Mouse (Mus musculus): Measurements from ENCODE around the gene Gm9922.

Gm9922 gene

GRCm38 (mm10) chr14:101729237-101729971 lies at the start of gene Gm9922, which contains the start of gene Lmo7:
Gm9922 (minus strand) TSS chr14:101729814.
Lmo7 (plus strand) TSS chr14:101729957.
- peak; percentile 63 for DNase-seq (ENCODE audit: low spot score)

DNA sequence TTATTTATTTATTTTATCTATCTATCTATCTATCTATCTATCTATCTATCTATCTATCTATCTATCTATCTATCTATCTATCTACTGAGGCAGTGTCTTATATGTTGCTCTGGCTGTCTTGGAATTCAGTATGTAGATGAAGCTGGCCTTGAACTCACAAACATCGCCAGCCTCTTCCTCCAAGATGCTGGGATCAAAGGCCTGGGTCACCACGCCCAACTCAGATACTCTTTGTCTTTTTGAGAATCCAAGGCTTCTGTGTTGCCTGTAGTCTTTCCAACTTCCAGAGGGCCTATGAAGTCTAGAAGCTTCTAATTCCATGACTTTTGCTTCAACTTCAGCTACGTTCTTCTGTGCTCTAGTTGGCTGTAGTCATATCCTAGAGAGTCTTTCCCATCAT lies 48.8 kb upstream of the Gm9922 start:
- DNase-seq (ENCODE audit: low spot score), result no peak

DNA sequence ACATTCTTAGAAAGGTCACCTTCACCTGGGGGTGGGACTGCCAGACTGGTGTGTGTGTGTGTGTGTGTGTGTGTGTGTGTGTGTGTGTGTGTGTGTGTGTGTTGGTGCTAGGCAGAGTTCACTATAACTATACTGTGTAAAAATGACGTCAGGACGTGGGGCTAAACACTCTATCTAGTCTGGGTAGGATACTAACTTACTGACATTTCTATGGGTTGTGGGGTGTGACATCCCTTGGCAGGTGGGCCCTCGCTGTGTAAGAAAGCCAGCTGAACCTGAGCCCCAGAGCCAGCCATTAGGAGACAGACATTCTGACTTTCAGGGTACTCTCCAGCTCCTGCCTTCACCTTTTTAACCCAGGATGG lies 47.5 kb upstream of the Gm9922 start:
- DNase-seq (ENCODE audit: low spot score), result no peak

DNA sequence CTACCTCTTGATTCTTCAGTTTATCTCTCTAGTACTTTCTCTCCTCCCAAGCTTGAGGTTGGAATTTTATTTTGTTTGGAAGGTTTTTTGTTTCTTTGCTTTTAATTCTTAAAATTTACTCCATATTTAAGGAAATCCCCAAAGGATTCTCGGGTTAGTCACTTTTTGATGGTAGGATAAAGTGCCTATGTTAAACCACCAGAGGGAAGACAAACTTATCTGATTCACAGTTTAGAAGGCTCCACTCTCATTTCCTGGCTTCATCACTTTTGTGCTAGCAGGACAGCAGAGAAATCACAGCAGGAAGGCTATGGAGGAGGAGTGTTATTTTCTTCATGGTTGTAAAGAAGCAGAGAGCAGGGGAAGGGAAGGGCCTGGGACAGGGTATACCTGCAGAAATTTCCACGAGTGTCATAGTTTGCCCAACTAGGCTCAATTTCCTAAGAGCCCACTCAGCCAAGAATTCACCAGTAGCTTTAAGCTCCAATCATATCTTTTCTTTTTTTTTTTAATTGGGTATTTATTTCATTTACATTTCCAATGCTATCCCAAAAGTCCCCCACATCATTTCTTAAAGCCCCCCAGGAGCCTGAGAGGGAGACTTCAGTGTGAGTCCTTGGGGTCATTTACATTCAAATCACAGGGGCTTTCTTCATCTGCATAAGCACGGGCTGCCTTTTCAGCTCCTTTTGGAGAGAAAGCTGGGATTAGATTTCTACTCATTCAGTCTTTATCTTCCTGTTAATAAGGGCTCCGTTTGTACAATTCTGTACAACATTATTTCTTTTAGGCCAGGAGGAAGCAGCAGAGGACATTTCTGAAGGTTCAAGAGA lies 46.9 kb upstream of the Gm9922 start:
- DNase-seq (ENCODE audit: low spot score), result no peak

GRCm38 (mm10) chr14:101774631-101775030 lies 45.0 kb upstream of the Gm9922 start:
- DNase-seq (ENCODE audit: low spot score), result no peak

DNA sequence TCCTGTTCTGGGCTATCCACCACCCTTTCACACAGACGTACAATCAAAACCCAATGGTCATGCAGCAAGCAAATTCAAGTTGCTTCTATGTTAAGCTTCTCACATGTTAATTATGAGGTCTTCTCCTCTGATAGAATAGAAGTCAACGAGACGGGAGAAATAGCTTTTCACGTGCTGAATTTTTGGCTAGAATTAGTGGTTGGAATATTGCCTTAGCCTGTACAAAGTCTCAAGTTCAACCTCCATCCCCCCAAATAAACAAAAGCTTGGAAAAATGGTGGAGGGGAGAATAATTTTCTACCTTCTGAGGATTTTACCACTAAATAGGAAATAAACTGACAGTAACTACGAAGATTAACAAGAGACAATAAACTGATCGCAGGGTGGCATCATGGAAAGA lies 42.1 kb upstream of the Gm9922 start:
- DNase-seq (ENCODE audit: low spot score), result no peak

DNA sequence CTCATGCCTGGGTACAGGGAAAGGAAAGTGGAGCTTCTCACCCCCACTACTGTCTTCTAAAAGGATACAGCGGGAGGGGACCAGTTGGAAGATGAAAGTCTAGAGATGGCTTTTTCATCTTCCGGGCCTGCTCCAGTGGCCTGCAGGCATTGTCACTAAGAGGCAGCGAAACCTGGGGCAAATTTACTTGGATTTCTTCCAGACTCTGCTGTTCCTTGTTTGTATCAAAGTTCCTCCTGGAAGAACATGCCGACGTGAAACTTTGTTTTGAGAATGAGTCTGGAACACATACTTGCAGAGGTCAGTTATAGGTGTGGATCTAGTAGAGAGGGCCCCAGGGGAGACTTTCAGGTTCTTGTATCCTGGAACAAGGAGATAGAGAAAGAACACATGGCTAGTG lies 41.7 kb upstream of the Gm9922 start:
- no peak for DNase-seq (ENCODE audit: low spot score)

DNA sequence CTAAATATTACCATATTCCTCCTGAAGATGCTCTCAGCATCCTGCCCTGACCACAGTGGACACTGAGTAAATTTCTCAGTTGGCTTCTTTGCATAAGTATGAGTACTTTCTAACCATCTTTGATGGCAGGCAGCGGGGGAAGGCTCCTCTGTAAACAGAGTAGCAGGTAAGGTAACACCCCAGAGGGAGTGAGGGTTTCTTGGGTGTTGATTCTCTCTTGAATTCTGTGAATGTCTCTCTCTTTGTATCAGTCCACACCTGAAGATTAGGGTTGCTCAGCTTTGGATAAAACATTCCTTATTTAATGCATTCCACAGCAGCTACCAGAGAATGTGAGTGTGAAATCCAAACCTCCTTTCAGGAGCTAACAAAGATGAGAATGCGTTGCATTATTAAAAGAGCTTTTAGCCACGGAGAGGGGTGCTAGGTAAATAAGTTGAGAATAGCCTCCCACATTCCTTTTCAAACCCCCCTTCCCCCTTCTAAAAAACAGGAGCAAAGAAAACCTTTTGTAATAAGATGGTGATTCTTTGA lies 34.2 kb upstream of the Gm9922 start:
- DNase-seq (ENCODE audit: low spot score), result no peak

GRCm38 (mm10) chr14:101762267-101762666 lies 32.7 kb upstream of the Gm9922 start:
- DNase-seq (ENCODE audit: low spot score), result no peak

- no peak for DNase-seq (ENCODE audit: low spot score)
These were observed 25.8 kb upstream of the Gm9922 start for GRCm38 (mm10) chr14:101755425-101755824.

GRCm38 (mm10) chr14:101750910-101751309 lies 21.3 kb upstream of the Gm9922 start:
- no peak for DNase-seq (ENCODE audit: low spot score)

- DNase-seq (ENCODE audit: low spot score), result no peak
These were observed 18.8 kb upstream of the Gm9922 start for GRCm38 (mm10) chr14:101748436-101748835.

- no peak for DNase-seq (ENCODE audit: low spot score)
These were observed 18.2 kb upstream of the Gm9922 start for GRCm38 (mm10) chr14:101747811-101748210.

GRCm38 (mm10) chr14:101746635-101747034 lies 17.0 kb upstream of the Gm9922 start:
- DNase-seq (ENCODE audit: low spot score), result no peak

GRCm38 (mm10) chr14:101737501-101737900 lies 7.9 kb upstream of the Gm9922 start:
- DNase-seq (ENCODE audit: low spot score), result no peak

DNA sequence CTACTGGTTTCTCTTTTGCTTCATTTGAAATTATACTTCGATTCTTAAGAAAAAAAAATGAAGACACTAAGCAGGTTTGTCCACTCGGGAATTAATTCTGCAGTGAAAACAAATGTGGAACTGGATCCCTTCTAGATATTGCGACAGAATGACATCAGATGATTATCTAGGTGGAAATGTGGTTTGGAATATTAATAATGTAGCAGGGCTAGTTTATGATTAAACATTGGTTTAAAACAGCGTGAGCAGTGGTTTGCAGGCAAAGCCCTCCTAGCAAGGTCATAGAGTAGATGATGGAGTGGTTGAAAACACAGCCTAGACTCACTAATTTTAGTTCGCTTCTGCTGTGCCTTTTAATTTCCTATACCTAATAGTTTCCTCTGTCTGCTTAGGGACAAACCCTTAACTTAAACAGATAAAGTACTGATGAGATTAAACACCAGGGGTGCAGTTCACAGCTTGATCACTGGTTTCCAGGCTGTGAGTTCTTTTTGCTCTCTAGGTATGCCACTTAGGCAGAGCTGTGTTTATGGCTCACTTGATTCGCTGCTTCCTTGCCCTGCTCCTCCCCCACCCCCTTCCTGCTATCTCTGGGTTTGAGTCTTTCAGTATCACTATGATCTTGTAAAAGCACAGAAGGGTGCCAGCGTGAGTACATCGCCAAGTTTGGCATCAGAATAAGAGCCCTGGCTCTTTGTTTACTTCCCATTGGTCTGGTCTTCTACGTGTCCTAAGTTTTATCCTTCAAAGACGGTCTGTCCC lies 4.1 kb upstream of the Gm9922 start:
- no peak for DNase-seq (ENCODE audit: low spot score)

DNA sequence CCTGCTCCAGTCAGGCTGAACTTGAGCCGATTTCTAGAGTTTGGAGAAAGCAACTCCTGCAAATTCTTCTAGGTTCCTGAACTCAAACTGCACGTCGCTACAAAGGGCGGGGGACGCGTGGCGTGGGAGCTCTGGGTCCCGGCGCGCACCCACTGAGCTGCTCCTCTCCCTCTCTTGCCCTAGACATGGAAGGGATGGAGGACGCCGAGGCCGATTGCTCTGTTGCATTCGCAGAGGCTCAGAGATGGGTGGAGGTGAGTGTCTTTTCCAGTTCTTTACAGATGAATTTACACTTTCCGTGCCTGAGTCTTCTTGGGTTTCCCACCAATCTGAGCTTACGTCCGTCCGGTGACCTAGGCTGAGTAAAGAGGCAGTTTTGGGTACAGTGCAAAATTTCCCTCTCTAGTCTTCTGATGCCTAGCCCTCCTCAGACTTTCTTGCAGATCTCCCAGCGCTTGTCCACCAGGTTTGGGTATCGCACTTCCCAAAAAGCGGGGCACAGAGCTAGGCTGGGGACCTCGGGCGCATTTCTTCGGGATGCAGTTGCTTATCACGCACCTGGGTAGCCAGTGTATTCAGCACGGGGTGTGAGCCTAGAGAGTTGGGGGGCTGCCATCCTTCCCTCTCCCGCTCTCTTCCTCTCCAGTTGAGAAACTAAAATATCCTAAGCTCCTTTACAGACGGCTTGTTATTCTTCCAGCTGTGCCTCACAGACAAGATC lies 518 bp upstream of the Gm9922 start:
- no peak for DNase-seq (ENCODE audit: low spot score)

- no peak for DNase-seq (ENCODE audit: low spot score)
These were observed 15.2 kb downstream of the Gm9922 start for GRCm38 (mm10) chr14:101714414-101714813.

GRCm38 (mm10) chr14:101707088-101707487 lies 22.5 kb downstream of the Gm9922 start:
- DNase-seq (ENCODE audit: low spot score), result no peak

DNA sequence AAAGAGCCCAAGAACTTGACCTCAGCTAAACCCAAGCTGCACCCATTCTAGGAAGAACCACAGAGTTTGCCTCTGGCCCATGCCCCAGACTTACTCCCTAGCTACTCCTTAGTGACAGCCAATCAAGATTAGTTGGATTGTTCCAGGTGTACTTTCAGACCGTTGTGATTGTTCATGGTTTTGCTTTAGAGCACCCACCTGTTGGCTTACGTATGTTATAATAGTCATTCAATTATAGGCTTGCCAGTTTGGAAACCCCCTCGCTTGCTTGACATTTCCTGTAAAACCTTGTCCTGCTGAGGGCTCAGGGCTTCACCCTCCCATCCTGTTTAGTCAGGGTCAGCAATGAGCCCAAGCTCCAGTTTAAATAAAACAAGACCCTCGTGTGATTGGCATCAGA lies 25.1 kb downstream of the Gm9922 start:
- no peak for DNase-seq (ENCODE audit: low spot score)

GRCm38 (mm10) chr14:101688406-101688805 lies 41.2 kb downstream of the Gm9922 start:
- DNase-seq (ENCODE audit: low spot score), result no peak

- no peak for DNase-seq (ENCODE audit: low spot score)
These were observed 41.9 kb downstream of the Gm9922 start for GRCm38 (mm10) chr14:101687696-101688095.

Data from testis, postnatal 14 days (tissue).